Mouse (Mus musculus) limb, embryonic 14.5 days (tissue): ENCODE results near the gene Kcnmb2. TPM values are rescaled to one million over a fixed set of nuclear protein-coding genes. Genes with fewer than 3 reads are reported as not detected.

Experiments used
- ATAC-seq: fragments of 200-750 bp; cut with Nextera tagmentation; 2 replicates; pipeline ENCODE4 v1.8.0; 2017; ENCODE audit warnings: low read depth, moderate number of reproducible peaks, moderate TSS enrichment; ENCODE audit not compliant: low FRiP score
- DNase-seq: peaks from one replicate; pipeline ENCODE4 v3.0.0-alpha.2; 2015; ENCODE audit warnings: low spot score
- H3K27ac ChIP-seq: fragments of 300-500 bp; sonication (generic); replicated peaks from 2 replicates; pipeline ENCODE4 v1.5.1; 2014; ENCODE audit warnings: low read depth, mild to moderate bottlenecking, low read length, moderate library complexity, mixed read lengths
- H3K27me3 ChIP-seq: fragments of 300-500 bp; sonication (generic); 2 replicates; pipeline ENCODE4 v1.6.1; 2014; ENCODE audit warnings: low read length, mixed read lengths; ENCODE audit not compliant: control insufficient read depth, insufficient read depth
- H3K36me3 ChIP-seq: fragments of 300-500 bp; sonication (generic); 2 replicates; pipeline ENCODE4 v1.6.1; 2014; ENCODE audit warnings: mild to moderate bottlenecking, low read length, moderate library complexity, mixed read lengths; ENCODE audit not compliant: control insufficient read depth, insufficient read depth
- H3K4me1 ChIP-seq: fragments of 300-500 bp; sonication (generic); 2 replicates; pipeline ENCODE4 v1.6.1; 2014; ENCODE audit warnings: antibody characterized with exemption, low read length, mixed read lengths; ENCODE audit not compliant: control insufficient read depth, insufficient read depth
- H3K4me2 ChIP-seq: fragments of 300-500 bp; sonication (generic); replicated peaks from 2 replicates; pipeline ENCODE4 v1.6.1; 2014; ENCODE audit warnings: low read depth, mild to moderate bottlenecking, low read length, moderate library complexity; ENCODE audit not compliant: severe bottlenecking
- H3K4me3 ChIP-seq: fragments of 300-500 bp; sonication (generic); replicated peaks from 2 replicates; pipeline ENCODE4 v1.5.1; 2014; ENCODE audit warnings: low read length
- H3K9ac ChIP-seq: fragments of 300-500 bp; sonication (generic); 2 replicates; pipeline ENCODE4 v1.6.1; 2014; ENCODE audit warnings: mild to moderate bottlenecking, low read depth, low read length, moderate library complexity; ENCODE audit not compliant: severe bottlenecking
- H3K9me3 ChIP-seq: fragments of 300-500 bp; sonication (generic); 2 replicates; pipeline ENCODE4 v1.6.1; 2016; ENCODE audit warnings: low read length; ENCODE audit not compliant: control insufficient read depth
- POLR2A ChIP-seq: fragments of 200-500 bp; IDR thresholded peaks from 2 replicates; pipeline ENCODE4 v1.8.0; 2012; ENCODE audit warnings: inconsistent platforms, mild to moderate bottlenecking, moderate library complexity, borderline replicate concordance; ENCODE audit not compliant: insufficient read depth, insufficient read length; ENCODE audit errors: extremely low read depth
- WGBS: fragments of 180-500 bp; shearing (Covaris S2); extraction: QIAGEN DNeasy Blood & Tissue Kit; methylation state at CpG from one replicate; pipeline ENCODE4 v1.1.7; 2014; 5-methylcytosine and 5-hydroxymethylcytosine counted together
- polyA plus RNA-seq, 2 experiments: library from polyadenylated mRNA; depleted of rRNA in 1 of 2; stranded (reverse) in 1 of 2; unstranded in 1 of 2; fragments of >200 nt; fragmentation: Nextera tagmentation in 1 of 2; extraction: Ambion mirVana in 1 of 2; gene quantifications; 2 replicates each; pipeline versions ENCODE4 v1.2.1 to v1.2.3; 2012 to 2014

Kcnmb2 gene
- polyA plus RNA-seq, 2 experiments, result 0.13 to 0.69 TPM

GRCm38 (mm10) chr3:31934704-31935103 is 32.4 kb downstream of the Kcnmb2 start:
- Histone ChIP-seq H3K9ac (no peak overlapping the region), H3K27me3 (no peaks in the 10 kb centered on the region), H3K9me3 (no peaks in the 10 kb centered on the region), H3K36me3 (no peaks in the 10 kb centered on the region), H3K4me3 (no peak overlapping the region), H3K4me2 (no peak overlapping the region), H3K4me1 (no peaks in the 10 kb centered on the region), H3K27ac (no peak overlapping the region)
- TF ChIP-seq POLR2A, result no peak
- WGBS, result 94% methylated on average over 1 of the region's 1 CpGs
- ATAC-seq, result no peak
- DNase-seq, result no peak

DNA sequence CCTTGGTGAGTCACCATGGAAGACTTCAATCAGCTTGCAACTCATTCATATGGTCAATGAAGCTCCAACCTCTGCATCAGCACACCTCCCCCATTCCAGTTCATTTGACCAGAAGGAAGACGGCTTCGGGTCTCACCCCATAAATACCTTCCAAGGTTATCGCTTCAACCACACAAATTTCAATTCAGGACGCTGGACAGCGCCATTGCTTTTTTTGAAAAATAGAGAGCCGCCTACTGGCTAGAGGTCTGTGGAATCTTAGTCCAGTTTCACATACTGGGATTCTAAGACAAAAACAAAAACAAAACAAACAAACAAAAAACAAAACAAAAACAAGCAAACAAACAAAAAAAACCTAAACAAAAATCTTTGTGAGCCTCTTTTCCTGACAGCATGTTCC is 39.2 kb downstream of the Kcnmb2 start:
- DNase-seq (peak; percentile 61), ATAC-seq (no peak)
- Histone ChIP-seq H3K36me3 (no peaks in the 10 kb centered on the region), H3K9ac (no peak overlapping the region), H3K4me3 (no peak overlapping the region), H3K4me2 (no peak overlapping the region), H3K27ac (no peak overlapping the region), H3K27me3 (no peaks in the 10 kb centered on the region), H3K4me1 (no peaks in the 10 kb centered on the region), H3K9me3 (no peaks in the 10 kb centered on the region)
- no peak for TF ChIP-seq POLR2A
- 9% methylated on average over 6 of the region's 6 CpGs for WGBS

DNA sequence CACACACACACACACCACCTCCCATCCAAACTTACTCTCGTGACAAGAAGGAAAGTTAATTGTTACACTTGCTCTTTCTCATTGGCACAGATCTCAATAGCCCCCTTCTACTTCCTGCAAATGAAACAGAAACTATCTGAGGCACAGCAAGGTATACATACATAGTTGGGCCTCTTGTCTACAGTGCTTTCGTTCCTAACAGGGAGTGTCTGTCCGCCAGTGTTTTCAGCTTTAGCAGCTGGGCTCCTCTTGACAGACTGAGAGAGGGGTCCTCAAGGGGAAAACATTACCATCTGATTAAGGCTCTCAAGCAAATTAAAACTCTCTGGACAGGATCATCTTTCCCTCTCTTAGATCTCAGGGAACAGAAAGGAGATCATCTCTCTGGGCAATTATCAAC is 51.9 kb downstream of the Kcnmb2 start:
- Histone ChIP-seq H3K4me1 (no peaks in the 10 kb centered on the region), H3K4me2 (no peak overlapping the region), H3K4me3 (no peak overlapping the region), H3K36me3 (no peaks in the 10 kb centered on the region), H3K27ac (no peak overlapping the region), H3K27me3 (no peaks in the 10 kb centered on the region), H3K9me3 (no peaks in the 10 kb centered on the region), H3K9ac (no peak overlapping the region)
- no peak for ATAC-seq
- 52% methylated on average over 3 of the region's 3 CpGs for WGBS
- no peak for TF ChIP-seq POLR2A
- DNase-seq, result no peak

DNA sequence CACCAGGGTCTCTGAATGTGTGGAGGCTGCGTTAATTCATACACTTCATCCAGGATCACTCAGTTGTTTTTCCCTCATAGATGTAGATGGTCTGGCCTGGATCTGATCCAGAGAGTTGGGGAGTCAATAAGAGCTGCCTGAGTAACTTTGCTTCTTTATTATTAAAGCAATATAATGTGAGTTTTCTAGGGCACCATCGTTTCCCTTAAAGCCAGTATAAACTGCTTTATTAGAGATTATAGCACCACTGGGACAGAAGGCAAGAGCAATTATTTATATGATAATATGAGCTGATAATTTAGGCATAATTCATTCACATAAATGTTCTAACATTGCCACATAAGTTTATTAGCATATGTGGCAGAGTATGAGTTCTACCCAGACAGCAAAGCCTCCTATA is 52.7 kb downstream of the Kcnmb2 start:
- WGBS, result 61% methylated on average over 2 of the region's 2 CpGs
- no peak for TF ChIP-seq POLR2A
- DNase-seq (no peak), ATAC-seq (no peak)
- Histone ChIP-seq H3K4me3 (no peak overlapping the region), H3K9ac (no peak overlapping the region), H3K4me2 (no peak overlapping the region), H3K9me3 (no peaks in the 10 kb centered on the region), H3K4me1 (no peaks in the 10 kb centered on the region), H3K36me3 (no peaks in the 10 kb centered on the region), H3K27me3 (no peaks in the 10 kb centered on the region), H3K27ac (no peak overlapping the region)

- H3K9ac ChIP-seq, result no peak overlapping the region
- H3K36me3 ChIP-seq, result no peaks in the 10 kb centered on the region
- no peak for TF ChIP-seq POLR2A
- H3K27me3 ChIP-seq, result no peaks in the 10 kb centered on the region
- H3K4me2 ChIP-seq, result no peak overlapping the region
- H3K4me3 ChIP-seq, result no peak overlapping the region
- no peak overlapping the region for H3K27ac ChIP-seq
- no peaks in the 10 kb centered on the region for H3K4me1 ChIP-seq
- ATAC-seq (no peak), DNase-seq (no peak)
- H3K9me3 ChIP-seq, result no peaks in the 10 kb centered on the region
- 59% methylated on average over 5 of the region's 5 CpGs for WGBS
Observed at GRCm38 (mm10) chr3:31959821-31960220, 57.5 kb downstream of the Kcnmb2 start.

DNA sequence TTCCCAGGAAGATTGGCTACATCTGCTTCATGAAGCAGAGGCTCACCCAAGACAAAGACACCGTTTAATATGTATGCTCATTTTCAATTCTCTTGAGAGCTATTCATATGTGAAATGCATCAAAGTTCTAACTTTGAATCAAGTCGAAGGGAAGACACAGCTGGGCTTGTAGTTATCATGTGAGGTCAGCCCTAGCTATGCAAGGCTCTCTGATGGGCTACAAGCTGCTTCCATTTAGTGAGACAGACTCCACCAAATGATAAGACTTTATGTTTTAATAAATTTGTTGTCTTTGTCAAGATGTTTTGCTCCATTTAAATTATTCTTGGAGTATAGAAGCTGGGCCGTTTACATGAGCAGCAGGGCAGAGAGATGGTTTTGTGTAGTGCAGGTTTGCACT is 58.9 kb downstream of the Kcnmb2 start:
- no peak for ATAC-seq
- WGBS, result 73% methylated on average over 3 of the region's 3 CpGs

More for the DNA sequence above, 58.9 kb downstream of the Kcnmb2 start:
- Histone ChIP-seq H3K27ac (no peak overlapping the region), H3K27me3 (no peaks in the 10 kb centered on the region), H3K9me3 (no peaks in the 10 kb centered on the region), H3K4me1 (no peaks in the 10 kb centered on the region), H3K9ac (no peak overlapping the region), H3K36me3 (no peaks in the 10 kb centered on the region), H3K4me3 (no peak overlapping the region), H3K4me2 (no peak overlapping the region)
- TF ChIP-seq POLR2A, result no peak
- no peak for DNase-seq
